Mouse (Mus musculus): ENCODE data around the gene Ly6g6f.

- TF ChIP-seq CTCF (IDR thresholded peaks at IDR 0.05; ENCODE audit: control insufficient read depth, insufficient read depth, insufficient replicate concordance, low read depth, low read length) (no peak), POLR2A (IDR thresholded peaks at IDR 0.05; ENCODE audit: control insufficient read depth, low read depth, low read length) (no peak)
Observed at GRCm38 (mm10) chr17:35096597-35096996, 11.2 kb upstream of the Ly6g6f start.

Data from testis, adult 2 months (tissue).